Mouse (Mus musculus): ENCODE data around the gene Gramd4. TPM values are rescaled to one million over a fixed set of nuclear protein-coding genes. Genes with fewer than 3 reads are reported as not detected.
A peak's percentile ranks its signal among the peaks of the same experiment; 100 is the strongest.

Gramd4 gene
- polyA plus RNA-seq, 1 experiment from 2014 or later, result 6.4 TPM

- no peaks in the 10 kb centered on the region for H3K36me3 ChIP-seq (ENCODE audit: control insufficient read depth, insufficient read depth)
- H3K9me3 ChIP-seq (ENCODE audit: control insufficient read depth), result no peaks in the 10 kb centered on the region
- H3K4me1 ChIP-seq (replicated peaks; ENCODE audit: control insufficient read depth, insufficient read depth, low read length), result 0 out of 2 replicates have a peak, but pooled peaks cover 7% of the 10 kb centered on the region
- TF ChIP-seq CTCF (IDR thresholded peaks at IDR 0.05; ENCODE audit: low read depth), result no peak
- ATAC-seq, result no peak
- H3K4me2 ChIP-seq (replicated peaks; ENCODE audit: low read depth), result no peak overlapping the region
- 73% methylated on average over 1 of the region's 1 CpGs for WGBS
- no peaks in the 10 kb centered on the region for H3K27me3 ChIP-seq (replicated peaks; ENCODE audit: control insufficient read depth, insufficient read depth, low read length)
- H3K27ac ChIP-seq (ENCODE audit: low read depth, low read length), result no peak overlapping the region
- H3K4me3 ChIP-seq (ENCODE audit: low read depth, low read length), result no peak overlapping the region
- H3K9ac ChIP-seq (ENCODE audit: low read depth, low read length), result no peak overlapping the region
These were observed 13.7 kb downstream of the Gramd4 start for GRCm38 (mm10) chr15:86071166-86071565.

- 47% methylated on average over 16 of the region's 16 CpGs for WGBS
- no peak overlapping the region for H3K4me3 ChIP-seq (ENCODE audit: low read depth, low read length)
These were observed 16.9 kb downstream of the Gramd4 start for GRCm38 (mm10) chr15:86074171-86074937.

GRCm38 (mm10) chr15:86075305-86076047 is 18.0 kb downstream of the Gramd4 start:
- H3K4me3 ChIP-seq (ENCODE audit: low read depth, low read length), result no peak overlapping the region
- H3K27me3 ChIP-seq (replicated peaks; ENCODE audit: control insufficient read depth, insufficient read depth, low read length), result no peaks in the 10 kb centered on the region
- TF ChIP-seq CTCF (IDR thresholded peaks at IDR 0.05; ENCODE audit: low read depth), result no peak
- peak overlapping the region; percentile 30 for H3K4me2 ChIP-seq (replicated peaks; ENCODE audit: low read depth)
- peaks cover 7% of the 10 kb centered on the region; the same call in 1 of the 2 replicates for H3K4me1 ChIP-seq (replicated peaks; ENCODE audit: control insufficient read depth, insufficient read depth, low read length)
- no peaks in the 10 kb centered on the region for H3K9me3 ChIP-seq (ENCODE audit: control insufficient read depth)
- 71% methylated on average over 20 of the region's 20 CpGs for WGBS
- no peak overlapping the region for H3K9ac ChIP-seq (ENCODE audit: low read depth, low read length)
- ATAC-seq, result no peak
- H3K36me3 ChIP-seq (ENCODE audit: control insufficient read depth, insufficient read depth), result no peaks in the 10 kb centered on the region
- H3K27ac ChIP-seq (ENCODE audit: low read depth, low read length), result 0 out of 2 replicates have a peak overlapping the region, but pooled peaks have one; percentile 35

More at GRCm38 (mm10) chr15:86074171-86074937, 16.9 kb downstream of the Gramd4 start:
- Histone ChIP-seq H3K4me1 (replicated peaks; ENCODE audit: control insufficient read depth, insufficient read depth, low read length) (peaks cover 7% of the 10 kb centered on the region; the same call in 1 of the 2 replicates), H3K4me2 (replicated peaks; ENCODE audit: low read depth) (peak overlapping the region; percentile 45), H3K9me3 (ENCODE audit: control insufficient read depth) (no peaks in the 10 kb centered on the region), H3K27me3 (replicated peaks; ENCODE audit: control insufficient read depth, insufficient read depth, low read length) (no peaks in the 10 kb centered on the region), H3K9ac (ENCODE audit: low read depth, low read length) (no peak overlapping the region), H3K27ac (ENCODE audit: low read depth, low read length) (peak overlapping the region; percentile 66), H3K36me3 (ENCODE audit: control insufficient read depth, insufficient read depth) (no peaks in the 10 kb centered on the region)
- TF ChIP-seq CTCF (IDR thresholded peaks at IDR 0.05; ENCODE audit: low read depth), result no peak
- ATAC-seq, result peak; percentile 90

- ATAC-seq, result no peak
- Histone ChIP-seq H3K4me2 (replicated peaks; ENCODE audit: low read depth) (peak overlapping the region; percentile 30), H3K4me3 (ENCODE audit: low read depth, low read length) (no peak overlapping the region), H3K36me3 (ENCODE audit: control insufficient read depth, insufficient read depth) (no peaks in the 10 kb centered on the region), H3K9me3 (ENCODE audit: control insufficient read depth) (no peaks in the 10 kb centered on the region), H3K27me3 (replicated peaks; ENCODE audit: control insufficient read depth, insufficient read depth, low read length) (no peaks in the 10 kb centered on the region), H3K4me1 (replicated peaks; ENCODE audit: control insufficient read depth, insufficient read depth, low read length) (peaks cover 7% of the 10 kb centered on the region; the same call in 1 of the 2 replicates), H3K27ac (ENCODE audit: low read depth, low read length) (peak overlapping the region; percentile 35; the same call in 1 of the 2 replicates), H3K9ac (ENCODE audit: low read depth, low read length) (no peak overlapping the region)
- WGBS, result 63% methylated on average over 2 of the region's 2 CpGs
- TF ChIP-seq CTCF (IDR thresholded peaks at IDR 0.05; ENCODE audit: low read depth), result no peak
These were observed 18.5 kb downstream of the Gramd4 start for GRCm38 (mm10) chr15:86076048-86076315.

- H3K9me3 ChIP-seq (ENCODE audit: control insufficient read depth), result no peaks in the 10 kb centered on the region
- 51% methylated on average over 8 of the region's 8 CpGs for WGBS
These were observed 18.9 kb downstream of the Gramd4 start for GRCm38 (mm10) chr15:86076378-86076777.

GRCm38 (mm10) chr15:86077934-86078333 is 20.4 kb downstream of the Gramd4 start:
- Histone ChIP-seq H3K9ac (ENCODE audit: low read depth, low read length) (no peak overlapping the region), H3K27me3 (replicated peaks; ENCODE audit: control insufficient read depth, insufficient read depth, low read length) (no peaks in the 10 kb centered on the region), H3K4me2 (replicated peaks; ENCODE audit: low read depth) (no peak overlapping the region), H3K9me3 (ENCODE audit: control insufficient read depth) (no peaks in the 10 kb centered on the region), H3K36me3 (ENCODE audit: control insufficient read depth, insufficient read depth) (no peaks in the 10 kb centered on the region; the same call in 1 of the 2 replicates), H3K4me3 (ENCODE audit: low read depth, low read length) (no peak overlapping the region), H3K27ac (ENCODE audit: low read depth, low read length) (no peak overlapping the region), H3K4me1 (replicated peaks; ENCODE audit: control insufficient read depth, insufficient read depth, low read length) (peaks cover 14% of the 10 kb centered on the region; the same call in 1 of the 2 replicates)
- TF ChIP-seq CTCF (IDR thresholded peaks at IDR 0.05; ENCODE audit: low read depth), result no peak
- WGBS, result 43% methylated on average over 5 of the region's 5 CpGs
- ATAC-seq, result no peak

More at GRCm38 (mm10) chr15:86076378-86076777, 18.9 kb downstream of the Gramd4 start:
- H3K27me3 ChIP-seq (replicated peaks; ENCODE audit: control insufficient read depth, insufficient read depth, low read length), result no peaks in the 10 kb centered on the region
- no peak for ATAC-seq
- H3K4me3 ChIP-seq (ENCODE audit: low read depth, low read length), result no peak overlapping the region
- H3K27ac ChIP-seq (ENCODE audit: low read depth, low read length), result peak overlapping the region; percentile 35; the same call in 1 of the 2 replicates
- H3K4me1 ChIP-seq (replicated peaks; ENCODE audit: control insufficient read depth, insufficient read depth, low read length), result peaks cover 10% of the 10 kb centered on the region; the same call in 1 of the 2 replicates
- no peak for TF ChIP-seq CTCF (IDR thresholded peaks at IDR 0.05; ENCODE audit: low read depth)
- no peak overlapping the region for H3K9ac ChIP-seq (ENCODE audit: low read depth, low read length)
- H3K36me3 ChIP-seq (ENCODE audit: control insufficient read depth, insufficient read depth), result no peaks in the 10 kb centered on the region
- H3K4me2 ChIP-seq (replicated peaks; ENCODE audit: low read depth), result peak overlapping the region; percentile 30

Measured in intestine, postnatal 0 days (tissue).